Mouse (Mus musculus): Measurements from ENCODE around the gene 6430550D23Rik.

- TF ChIP-seq CTCF (IDR thresholded peaks at IDR 0.05; ENCODE audit: low read depth) (no peak), EP300 (IDR thresholded peaks at IDR 0.05; ENCODE audit: low read depth) (no peak)
Measured at GRCm38 (mm10) chr2:156039390-156039789, 31.6 kb upstream of the 6430550D23Rik start.
